Mouse (Mus musculus) urinary bladder, postnatal 14 days (tissue): ENCODE results near the gene Gm11564.
"Not testable (repeated sequence)": the region's sequence is repeated elsewhere in the genome, so short reads cannot be mapped to it uniquely, and the experiment has no call there.

Source experiments
- DNase-seq: peaks from one replicate; pipeline ENCODE4 v3.0.0; 2021; ENCODE audit warnings: low spot score

Gm11564 gene

GRCm38 (mm10) chr11:99815566-99815965 lies at the start of gene Gm11564:
Gene Gm11564, minus strand, starts transcription at chr11:99815666.
- not testable (repeated sequence) for DNase-seq

GRCm38 (mm10) chr11:99864176-99864575 lies 48.7 kb upstream of the Gm11564 start, which contains the start of gene Gm11559:
Gene Gm11559, plus strand, starts transcription at chr11:99864476.
- not testable (repeated sequence) for DNase-seq

- no peak for DNase-seq
These were observed 43.3 kb upstream of the Gm11564 start for GRCm38 (mm10) chr11:99858761-99859160.

GRCm38 (mm10) chr11:99857617-99858016 lies 42.2 kb upstream of the Gm11564 start, which contains the start of gene Gm11568:
Gene Gm11568, plus strand, starts transcription at chr11:99857917.
- no peak for DNase-seq

- no peak for DNase-seq
These were observed 38.7 kb upstream of the Gm11564 start for GRCm38 (mm10) chr11:99854121-99854520.

GRCm38 (mm10) chr11:99851508-99851907 lies 36.0 kb upstream of the Gm11564 start, which contains the start of gene Krtap4-16:
Gene Krtap4-16, minus strand, starts transcription at chr11:99851608.
- no peak for DNase-seq

- no peak for DNase-seq
These were observed 31.3 kb upstream of the Gm11564 start for GRCm38 (mm10) chr11:99846746-99847145.

GRCm38 (mm10) chr11:99842185-99842584 lies 26.7 kb upstream of the Gm11564 start:
- no peak for DNase-seq

- no peak for DNase-seq
These were observed 22.5 kb upstream of the Gm11564 start, which contains the start of gene 2300003K06Rik for GRCm38 (mm10) chr11:99837966-99838365. Gene 2300003K06Rik, minus strand, starts transcription at chr11:99838066.

- not testable (repeated sequence) for DNase-seq
These were observed 5.7 kb downstream of the Gm11564 start, which contains the start of gene Krtap4-13 for GRCm38 (mm10) chr11:99809792-99810191. Gene Krtap4-13, minus strand, starts transcription at chr11:99809892.

- not testable (repeated sequence) for DNase-seq
These were observed 11.1 kb downstream of the Gm11564 start, which contains the start of gene Gm11554 for GRCm38 (mm10) chr11:99804346-99804745. Gene Gm11554, minus strand, starts transcription at chr11:99804446.

GRCm38 (mm10) chr11:99798832-99799231 lies 16.6 kb downstream of the Gm11564 start, which contains the start of gene Gm11569:
Gene Gm11569, minus strand, starts transcription at chr11:99798932.
- not testable (repeated sequence) for DNase-seq

- DNase-seq: no peak
These were observed 22.1 kb downstream of the Gm11564 start, which contains the start of gene Gm11596 for GRCm38 (mm10) chr11:99793367-99793766. Gene Gm11596, minus strand, starts transcription at chr11:99793467.

- not testable (repeated sequence) for DNase-seq
These were observed 30.6 kb downstream of the Gm11564 start, which contains the start of gene Krtap4-9 for GRCm38 (mm10) chr11:99784900-99785299. Gene Krtap4-9, plus strand, starts transcription at chr11:99785200.

- no peak for DNase-seq
These were observed 34.9 kb downstream of the Gm11564 start, which contains the start of gene Krtap4-8 for GRCm38 (mm10) chr11:99780604-99781003. Gene Krtap4-8, minus strand, starts transcription at chr11:99780704.

GRCm38 (mm10) chr11:99778401-99778800 lies 37.1 kb downstream of the Gm11564 start:
- DNase-seq: no peak

- not testable (repeated sequence) for DNase-seq
These were observed 42.7 kb downstream of the Gm11564 start, which contains the start of gene Gm11595 for GRCm38 (mm10) chr11:99772813-99773212. Gene Gm11595, minus strand, starts transcription at chr11:99772913.

- DNase-seq: no peak
These were observed 47.1 kb downstream of the Gm11564 start for GRCm38 (mm10) chr11:99768410-99768809.
